Mouse (Mus musculus): ENCODE results near the gene Gm49361. TPM values are rescaled to one million over a fixed set of nuclear protein-coding genes. Genes with fewer than 3 reads are reported as not detected.

The Gm49361 gene
- not detected for polyA plus RNA-seq (2021)

- in situ Hi-C loops (cut with MboI; ENCODE audit: low pct_unique_long_range_greater_than_20kb): no loop called here
- TF ChIP-seq CTCF (IDR thresholded peaks at IDR 0.05): no peak
- DNase-seq (ENCODE audit: low read depth, low spot score) (no peak), ATAC-seq (peak; percentile 74)
- POLR2A ChIA-PET: interaction anchor here (1.5 kb wide), 1 partner anchor 14 kb away, joined by 10 read pairs; no protein-coding TSS in a partner anchor
- H3K27me3 ChIP-seq: no peaks in the 10 kb centered on the region
- CTCF ChIA-PET: no interaction called here
Observed at GRCm38 (mm10) chr14:57746001-57746771, at the start of gene Gm49361. Gm49361 (minus strand) TSS chr14:57746103.

GRCm38 (mm10) chr14:57791171-57791570, 45.3 kb upstream of the Gm49361 start:
- in situ Hi-C loops (cut with MboI; ENCODE audit: low pct_unique_long_range_greater_than_20kb): no loop called here
- DNase-seq (ENCODE audit: low read depth, low spot score) (no peak), ATAC-seq (no peak)
- H3K27me3 ChIP-seq: no peaks in the 10 kb centered on the region
- ChIA-PET CTCF (interaction anchor here (0.9 to 1.6 kb wide), 2 partner anchors 12 to 105 kb away, joined by 3 read pairs; no protein-coding TSS in a partner anchor), POLR2A (no interaction called here)
- TF ChIP-seq CTCF (IDR thresholded peaks at IDR 0.05): no peak

- CTCF ChIA-PET: no interaction called here
- no peak for TF ChIP-seq CTCF (IDR thresholded peaks at IDR 0.05)
- in situ Hi-C loops (cut with MboI; ENCODE audit: low pct_unique_long_range_greater_than_20kb): no loop called here
- H3K27me3 ChIP-seq: no peaks in the 10 kb centered on the region
- POLR2A ChIA-PET: no interaction called here
- ATAC-seq (no peak), DNase-seq (ENCODE audit: low read depth, low spot score) (no peak)
Observed at GRCm38 (mm10) chr14:57789759-57790158, 43.9 kb upstream of the Gm49361 start.

GRCm38 (mm10) chr14:57789311-57789710, 43.4 kb upstream of the Gm49361 start:
- no peaks in the 10 kb centered on the region for H3K27me3 ChIP-seq

GRCm38 (mm10) chr14:57787406-57787805, 41.5 kb upstream of the Gm49361 start:
- ATAC-seq (no peak), DNase-seq (ENCODE audit: low read depth, low spot score) (no peak)
- CTCF ChIA-PET: no interaction called here
- POLR2A ChIA-PET: no interaction called here
- no peak for TF ChIP-seq CTCF (IDR thresholded peaks at IDR 0.05)
- in situ Hi-C loops (cut with MboI; ENCODE audit: low pct_unique_long_range_greater_than_20kb): no loop called here
- no peaks in the 10 kb centered on the region for H3K27me3 ChIP-seq

More at GRCm38 (mm10) chr14:57789311-57789710, 43.4 kb upstream of the Gm49361 start:
- ATAC-seq: no peak
- in situ Hi-C loops (cut with MboI; ENCODE audit: low pct_unique_long_range_greater_than_20kb): no loop called here
- DNase-seq (ENCODE audit: low read depth, low spot score): no peak
- TF ChIP-seq CTCF (IDR thresholded peaks at IDR 0.05): no peak
- POLR2A ChIA-PET: no interaction called here
- CTCF ChIA-PET: no interaction called here

- no peak for ATAC-seq
- ChIA-PET POLR2A (no interaction called here), CTCF (no interaction called here)
- in situ Hi-C loops (cut with MboI; ENCODE audit: low pct_unique_long_range_greater_than_20kb): no loop called here
- H3K27me3 ChIP-seq: no peaks in the 10 kb centered on the region
- DNase-seq (ENCODE audit: low read depth, low spot score): no peak
- no peak for TF ChIP-seq CTCF (IDR thresholded peaks at IDR 0.05)
Observed at GRCm38 (mm10) chr14:57772157-57772815, 26.4 kb upstream of the Gm49361 start.

- no peaks in the 10 kb centered on the region for H3K27me3 ChIP-seq
- no peak for DNase-seq (ENCODE audit: low read depth, low spot score)
- POLR2A ChIA-PET: no interaction called here
- in situ Hi-C loops (cut with MboI; ENCODE audit: low pct_unique_long_range_greater_than_20kb): no loop called here
- CTCF ChIA-PET: interaction anchor here (1.2 kb wide), 1 partner anchor 10 kb away, joined by 3 read pairs; no protein-coding TSS in a partner anchor
- ATAC-seq: no peak
- no peak for TF ChIP-seq CTCF (IDR thresholded peaks at IDR 0.05)
Observed at GRCm38 (mm10) chr14:57769102-57769501, 23.2 kb upstream of the Gm49361 start.

- ChIA-PET CTCF (interaction anchor here (0.8 kb wide), 1 partner anchor 39 kb away, joined by 3 read pairs; no protein-coding TSS in a partner anchor), POLR2A (interaction anchor here (1.7 to 2.4 kb wide), 3 partner anchors 14 to 38 kb away, joined by 7 to 12 read pairs (median 10); partner anchors contain the start of genes Gm49361 and Sap18)
- TF ChIP-seq CTCF (IDR thresholded peaks at IDR 0.05): peak; percentile 9
- DNase-seq (ENCODE audit: low read depth, low spot score): peak; percentile 75
- ATAC-seq: peak; percentile 93
- no peaks in the 10 kb centered on the region for H3K27me3 ChIP-seq
- in situ Hi-C loops (cut with MboI; ENCODE audit: low pct_unique_long_range_greater_than_20kb): no loop called here
Observed at GRCm38 (mm10) chr14:57760447-57761412, 14.8 kb upstream of the Gm49361 start.

GRCm38 (mm10) chr14:57758237-57758636, 12.3 kb upstream of the Gm49361 start, which contains the start of gene Lats2:
Lats2 (minus strand) TSS chr14:57758388.
- no peaks in the 10 kb centered on the region for H3K27me3 ChIP-seq
- CTCF ChIA-PET: no interaction called here
- no peak for ATAC-seq
- no peak for DNase-seq (ENCODE audit: low read depth, low spot score)
- in situ Hi-C loops (cut with MboI; ENCODE audit: low pct_unique_long_range_greater_than_20kb): no loop called here
- TF ChIP-seq CTCF (IDR thresholded peaks at IDR 0.05): no peak
- POLR2A ChIA-PET: no interaction called here

GRCm38 (mm10) chr14:57756094-57756493, 10.2 kb upstream of the Gm49361 start:
- ChIA-PET POLR2A (interaction anchor here (0.6 kb wide), 1 partner anchor 43 kb away, joined by 4 read pairs; no protein-coding TSS in a partner anchor), CTCF (no interaction called here)
- in situ Hi-C loops (cut with MboI; ENCODE audit: low pct_unique_long_range_greater_than_20kb): no loop called here

More at GRCm38 (mm10) chr14:57756094-57756493, 10.2 kb upstream of the Gm49361 start:
- DNase-seq (ENCODE audit: low read depth, low spot score) (no peak), ATAC-seq (no peak)
- no peaks in the 10 kb centered on the region for H3K27me3 ChIP-seq
- TF ChIP-seq CTCF (IDR thresholded peaks at IDR 0.05): no peak

Measured in Patski (cell line).